Mouse (Mus musculus): Measurements from ENCODE around the gene Fgfr2. TPM values are rescaled to one million over a fixed set of nuclear protein-coding genes. Genes with fewer than 3 reads are reported as not detected.
A peak's percentile ranks its signal among the peaks of the same experiment; 100 is the strongest.

The Fgfr2 gene
- total RNA-seq, 2 experiments from 2014 or later, result 27.3 to 32.7 TPM

GRCm38 (mm10) chr7:132245730-132246129 lies 877.4 kb downstream of the Fgfr2 start:
- no peak for DNase-seq (ENCODE audit: low spot score in 2 of 2)
- intact Hi-C loops (cut with DNase I), result loop anchor here (5.0 kb wide), 1 partner anchor 72 kb away; the partner anchor contains the start of gene Chst15

DNA sequence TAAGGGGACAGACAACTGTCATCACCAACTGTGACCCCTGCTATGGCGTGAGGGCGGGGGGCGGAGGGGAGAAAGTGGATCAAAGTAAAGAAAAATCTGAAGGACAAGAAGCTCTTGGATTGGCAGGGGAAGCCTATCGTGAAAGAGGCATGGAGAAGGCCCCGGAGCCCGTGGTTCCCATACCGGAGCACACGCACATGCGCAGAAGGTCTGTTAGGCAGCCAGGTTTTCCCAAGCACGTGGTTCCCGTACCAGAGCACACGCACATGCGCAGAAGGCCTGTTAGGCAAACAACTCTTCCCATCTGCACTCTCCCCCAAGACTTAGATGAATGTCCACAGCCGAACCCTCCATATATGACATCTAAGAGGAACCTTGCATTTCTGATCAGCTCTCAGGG lies 878.5 kb downstream of the Fgfr2 start:
- DNase-seq (ENCODE audit: low spot score in 2 of 2), result no peak
- intact Hi-C loops (cut with DNase I), result loop anchor here (5.0 kb wide), 1 partner anchor 73 kb away; the partner anchor contains the start of gene Chst15

GRCm38 (mm10) chr7:132243225-132243624 lies 879.9 kb downstream of the Fgfr2 start:
- intact Hi-C loops (cut with DNase I), result no loop called here
- no peak for DNase-seq (ENCODE audit: low spot score in 2 of 2)

DNA sequence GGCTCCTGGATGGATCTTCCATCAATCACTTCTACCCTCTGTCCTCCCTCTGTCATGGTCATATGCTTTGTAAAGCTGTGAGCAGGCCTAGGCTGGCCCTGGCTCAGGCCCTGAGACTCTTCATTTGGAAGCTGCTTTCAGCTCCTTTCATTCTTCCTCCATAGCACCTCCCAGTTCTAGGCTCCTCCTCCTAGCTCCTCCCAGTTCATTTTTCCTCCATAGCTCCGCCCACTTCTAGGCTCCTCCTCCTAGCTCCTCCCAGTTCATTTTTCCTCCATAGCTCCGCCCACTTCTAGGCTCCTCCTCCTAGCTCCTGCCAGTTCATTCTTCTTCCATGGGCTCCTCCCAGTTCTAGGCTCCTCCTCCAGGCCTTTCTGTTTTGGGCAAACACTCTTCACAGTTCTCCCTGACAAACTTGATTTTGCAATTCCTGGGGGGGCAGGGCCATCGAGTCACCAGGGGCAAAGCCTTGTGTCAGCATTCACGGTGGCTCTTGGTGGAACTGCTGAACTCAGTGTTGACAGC lies 880.5 kb downstream of the Fgfr2 start:
- DNase-seq (ENCODE audit: low spot score in 2 of 2), result peak in 1 of 2 experiments; percentile 30
- intact Hi-C loops (cut with DNase I), result no loop called here

DNA sequence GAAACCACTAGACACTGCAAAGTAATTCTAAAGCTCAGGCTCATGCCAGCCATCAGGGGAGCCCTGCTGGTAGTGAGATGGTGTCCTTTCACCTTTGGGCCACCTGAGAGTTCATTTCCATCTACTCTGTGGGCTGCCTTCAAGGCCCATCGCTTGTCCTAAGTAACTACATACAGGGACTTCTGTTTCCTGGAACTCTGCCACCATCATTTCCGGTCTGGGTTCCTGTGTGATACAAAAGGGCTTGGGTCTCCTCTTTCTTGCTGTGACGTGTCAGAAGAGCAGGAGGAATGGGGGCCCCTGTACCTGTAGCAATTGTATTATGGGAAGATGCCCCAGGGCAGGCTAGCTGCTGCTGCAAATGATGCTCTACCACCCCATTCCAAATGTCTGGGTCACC lies 884.2 kb downstream of the Fgfr2 start:
- intact Hi-C loops (cut with DNase I), result no loop called here
- DNase-seq (ENCODE audit: low spot score in 2 of 2), result no peak

DNA sequence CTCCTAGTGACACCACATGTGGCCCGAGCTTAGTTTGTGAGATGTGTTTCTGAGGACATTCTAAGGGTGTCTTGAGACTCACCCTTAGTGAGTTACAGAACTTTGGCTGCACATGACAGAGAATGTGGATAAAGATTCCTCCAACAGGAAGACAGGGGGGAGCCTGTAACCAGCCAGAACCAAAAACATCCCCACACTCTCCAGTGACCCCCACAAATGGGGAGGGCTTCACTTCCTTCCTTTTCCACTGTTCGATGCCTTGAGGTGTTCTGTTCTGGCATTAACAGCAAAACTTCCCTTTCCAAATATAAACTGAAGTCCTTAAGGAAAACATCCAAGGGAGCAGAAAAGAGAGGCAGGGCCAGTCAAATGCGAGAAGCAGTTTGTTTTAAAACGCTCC lies 886.0 kb downstream of the Fgfr2 start:
- intact Hi-C loops (cut with DNase I), result no loop called here
- DNase-seq (ENCODE audit: low spot score in 2 of 2), result no peak

DNA sequence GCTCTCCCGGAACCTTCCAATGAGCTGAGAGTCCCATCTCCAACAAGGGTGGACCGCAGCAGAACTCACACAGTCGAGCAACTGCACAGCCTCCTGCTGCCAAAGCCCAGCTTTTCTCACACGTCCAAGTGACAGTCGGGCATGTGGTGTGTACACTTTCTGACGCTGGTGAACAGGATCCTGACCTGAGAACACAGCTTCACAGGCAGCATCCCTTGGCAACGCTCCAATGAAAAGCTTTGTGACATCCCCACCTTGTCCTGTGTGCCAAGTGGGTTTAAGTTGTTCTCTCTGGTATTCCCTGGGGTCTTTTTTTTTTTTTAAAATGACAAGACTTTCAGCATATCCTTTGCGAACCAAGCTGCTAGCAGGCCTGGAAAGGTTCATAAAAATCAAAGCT lies 886.4 kb downstream of the Fgfr2 start:
- intact Hi-C loops (cut with DNase I), result no loop called here
- DNase-seq (ENCODE audit: low spot score in 2 of 2), result no peak

DNA sequence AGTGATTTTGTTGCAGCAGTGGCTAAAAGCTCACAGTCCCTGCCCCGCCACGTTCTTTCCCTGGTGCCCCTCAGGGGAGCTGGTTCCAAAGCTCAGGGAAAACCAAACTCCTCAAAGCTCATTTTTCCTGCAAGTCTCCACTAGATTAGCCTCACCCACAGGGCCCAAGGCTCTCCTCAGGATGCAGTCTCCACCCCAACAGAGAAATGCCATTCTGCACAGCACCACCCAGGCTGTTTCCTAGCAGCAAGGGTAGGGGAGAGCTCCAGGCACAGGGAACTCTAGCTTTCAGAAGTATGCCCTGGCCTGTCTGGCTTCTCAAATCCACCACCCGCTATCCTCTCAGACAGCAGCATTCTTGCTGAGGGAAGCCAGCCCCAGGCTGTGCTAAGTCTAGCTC lies 888.9 kb downstream of the Fgfr2 start:
- DNase-seq (ENCODE audit: low spot score in 2 of 2), result no peak
- intact Hi-C loops (cut with DNase I), result no loop called here

GRCm38 (mm10) chr7:132233732-132234131 lies 889.4 kb downstream of the Fgfr2 start:
- DNase-seq (ENCODE audit: low spot score in 2 of 2), result no peak
- intact Hi-C loops (cut with DNase I), result no loop called here

- no peak for DNase-seq (ENCODE audit: low spot score in 2 of 2)
Measured at GRCm38 (mm10) chr7:132232937-132233336, 890.2 kb downstream of the Fgfr2 start.

GRCm38 (mm10) chr7:132231476-132231875 lies 891.7 kb downstream of the Fgfr2 start:
- intact Hi-C loops (cut with DNase I), result no loop called here

More at GRCm38 (mm10) chr7:132232937-132233336, 890.2 kb downstream of the Fgfr2 start:
- intact Hi-C loops (cut with DNase I), result no loop called here

DNA sequence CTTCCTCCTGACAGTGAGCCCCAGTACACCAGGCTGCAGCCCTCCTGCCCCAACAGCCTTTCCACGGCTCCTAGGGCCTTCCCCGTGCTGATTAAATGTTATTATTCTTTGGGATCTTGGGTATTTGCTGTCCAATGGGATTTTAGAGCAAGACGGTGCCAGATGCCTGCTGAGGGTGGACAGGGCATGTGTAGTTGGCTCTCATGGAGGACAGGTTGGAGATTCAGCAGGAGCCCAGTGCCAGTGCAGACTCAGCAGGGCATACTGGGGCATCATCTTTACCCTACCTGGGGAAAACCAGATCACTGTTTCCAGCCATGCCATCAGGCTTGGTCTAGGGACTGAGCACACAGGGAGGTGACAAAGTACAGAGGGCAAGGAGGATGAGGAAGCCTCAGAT lies 892.2 kb downstream of the Fgfr2 start:
- no peak for DNase-seq (ENCODE audit: low spot score in 2 of 2)
- intact Hi-C loops (cut with DNase I), result no loop called here

More at GRCm38 (mm10) chr7:132231476-132231875, 891.7 kb downstream of the Fgfr2 start:
- no peak for DNase-seq (ENCODE audit: low spot score in 2 of 2)

GRCm38 (mm10) chr7:132227075-132227640 lies 896.0 kb downstream of the Fgfr2 start:
- intact Hi-C loops (cut with DNase I), result loop anchor here (2.0 kb wide), 2 partner anchors 90 to 248 kb away; partner anchors contain the start of gene Chst15
- DNase-seq (ENCODE audit: low spot score in 2 of 2), result no peak

DNA sequence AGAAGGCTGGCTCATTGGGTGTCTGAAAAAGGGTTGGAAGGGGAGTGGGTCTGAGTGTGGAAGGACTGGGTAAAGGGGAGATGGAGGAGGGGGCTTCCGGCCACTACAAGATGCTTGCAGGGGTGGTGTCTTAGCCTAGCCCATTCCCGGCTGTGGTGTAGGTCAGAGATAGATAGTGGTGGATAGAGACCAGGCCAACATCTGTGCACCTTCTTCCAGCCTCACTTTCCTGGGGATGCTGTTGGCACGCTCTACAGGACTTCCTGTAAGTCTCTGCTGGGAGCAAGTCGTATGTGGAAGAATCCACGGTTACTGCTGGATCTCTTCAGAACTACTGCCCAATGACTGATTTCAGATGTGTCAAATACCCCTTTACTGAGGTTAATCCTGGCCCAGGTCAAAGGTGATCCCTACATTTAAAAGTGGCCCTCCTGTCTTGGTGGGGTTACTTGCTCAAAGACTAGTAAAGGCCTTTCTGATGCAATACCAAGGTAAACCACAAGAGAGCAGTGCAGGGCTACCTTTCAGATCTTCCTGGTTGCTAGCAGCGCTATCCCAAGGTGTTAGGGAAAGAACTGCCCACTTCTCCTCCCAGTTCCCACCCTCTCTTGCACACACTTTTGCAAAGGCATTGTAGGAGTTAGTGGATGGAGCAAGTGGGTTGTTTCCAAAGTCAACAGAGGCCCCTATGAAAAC lies 896.6 kb downstream of the Fgfr2 start:
- intact Hi-C loops (cut with DNase I), result loop anchor here (1.0 to 2.0 kb wide), 3 partner anchors 90 to 325 kb away; partner anchors contain the start of gene Chst15
- DNase-seq (ENCODE audit: low spot score in 2 of 2), result peak; percentile 93 to 97

DNA sequence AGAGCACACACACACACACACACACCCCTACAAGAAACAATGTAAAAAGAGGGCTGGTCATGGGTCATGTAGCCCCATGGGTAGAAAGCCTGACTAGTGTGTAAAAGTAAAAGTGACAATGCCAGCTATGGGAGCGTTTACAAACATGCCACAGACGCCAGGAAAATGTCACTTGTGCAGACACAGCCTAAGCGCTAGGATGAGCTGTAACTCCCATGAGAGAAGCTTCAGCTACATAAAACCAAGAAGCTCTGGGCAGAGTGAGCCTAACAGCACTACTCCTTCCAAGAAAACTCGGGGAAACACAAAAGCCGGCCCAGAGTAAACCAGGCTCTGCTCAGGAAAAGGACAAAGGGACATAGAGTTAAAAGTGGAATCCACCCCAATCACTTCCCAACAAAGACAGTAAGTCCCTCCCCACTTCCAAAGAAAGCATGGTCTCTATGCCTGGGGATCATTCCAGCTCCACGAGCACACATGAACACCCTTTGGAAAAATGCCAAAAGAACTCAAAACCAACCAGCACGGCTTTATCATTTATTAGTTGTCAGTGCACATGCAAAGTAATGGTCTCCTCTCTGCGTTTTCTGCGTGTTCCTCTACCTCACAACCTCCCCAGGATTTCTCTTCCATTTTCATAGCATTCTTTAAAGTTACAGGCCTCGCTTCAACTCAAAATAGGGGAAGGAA lies 899.6 kb downstream of the Fgfr2 start:
- intact Hi-C loops (cut with DNase I), result no loop called here
- no peak for DNase-seq (ENCODE audit: low spot score in 2 of 2)

GRCm38 (mm10) chr7:132214031-132214430 lies 909.1 kb downstream of the Fgfr2 start:
- DNase-seq (ENCODE audit: low spot score in 2 of 2), result no peak
- intact Hi-C loops (cut with DNase I), result loop anchor here (5.0 kb wide), 1 partner anchor 247 kb away; the partner anchor contains the start of gene Gpr26

- intact Hi-C loops (cut with DNase I), result loop anchor here (1.0 to 5.0 kb wide), 2 partner anchors 246 to 314 kb away; partner anchors contain the start of gene Gpr26
- peak; percentile 84 to 89 for DNase-seq (ENCODE audit: low spot score in 2 of 2)
Measured at GRCm38 (mm10) chr7:132213460-132213859, 909.7 kb downstream of the Fgfr2 start.

- intact Hi-C loops (cut with DNase I), result loop anchor here (5.0 kb wide), 1 partner anchor 245 kb away; the partner anchor contains the start of gene Gpr26
- DNase-seq (ENCODE audit: low spot score in 2 of 2), result no peak
Measured at GRCm38 (mm10) chr7:132211920-132212701, 911.0 kb downstream of the Fgfr2 start.

DNA sequence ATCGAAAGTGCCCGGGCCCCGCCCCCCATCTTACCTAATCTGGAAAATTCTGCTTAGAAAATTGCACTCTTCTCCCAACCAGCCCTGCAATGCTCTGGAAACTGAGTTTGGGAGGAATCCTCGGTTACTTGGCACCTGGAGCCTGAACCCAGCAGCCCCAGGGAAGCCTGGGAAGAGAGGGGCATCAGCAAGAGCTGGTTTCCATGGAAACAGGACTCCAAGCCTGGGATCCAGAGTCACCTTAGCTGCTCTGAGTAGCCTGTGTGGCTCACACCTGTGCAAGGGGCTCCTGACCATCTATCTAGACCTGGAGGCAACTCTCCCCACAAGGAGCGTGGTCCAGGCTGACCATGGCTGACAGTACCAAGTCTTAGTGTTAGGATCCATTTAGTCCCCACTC lies 912.5 kb downstream of the Fgfr2 start:
- intact Hi-C loops (cut with DNase I), result loop anchor here (5.0 kb wide), 1 partner anchor 243 kb away; the partner anchor contains the start of gene Gpr26
- no peak for DNase-seq (ENCODE audit: low spot score in 2 of 2)
